Mouse (Mus musculus) retina, postnatal 1 day (tissue): ENCODE results near the gene Gm5622.
"Not testable (repeated sequence)": the region's sequence is repeated elsewhere in the genome, so short reads cannot be mapped to it uniquely, and the experiment has no call there.

Source experiments
- DNase-seq: peaks from one replicate; pipeline ENCODE4 v3.0.0-alpha.2; 2012

The Gm5622 gene

DNA sequence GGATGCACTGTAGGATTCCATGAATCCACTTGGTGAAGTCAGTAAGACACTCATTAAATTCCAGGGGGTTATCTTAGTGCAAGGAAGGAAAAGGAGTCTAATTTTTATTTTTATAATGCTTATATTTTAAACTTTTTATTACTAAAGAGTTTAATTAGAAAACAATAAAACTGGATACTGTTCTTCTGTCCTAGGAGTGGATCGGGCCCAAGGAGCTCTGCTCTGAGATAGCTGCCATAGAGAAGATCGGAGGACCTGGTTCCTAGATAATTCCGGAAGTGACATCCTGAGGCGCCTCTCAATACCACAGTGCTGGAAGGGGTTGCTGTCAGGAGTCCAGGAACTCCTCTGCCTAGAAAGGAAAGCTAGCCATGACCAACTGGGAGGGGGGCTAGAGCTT, at the start of gene Gm5622:
Gm5622 (plus strand) TSS at position 301 of the 400 bp plus-strand sequence.
- DNase-seq, result no peak

DNA sequence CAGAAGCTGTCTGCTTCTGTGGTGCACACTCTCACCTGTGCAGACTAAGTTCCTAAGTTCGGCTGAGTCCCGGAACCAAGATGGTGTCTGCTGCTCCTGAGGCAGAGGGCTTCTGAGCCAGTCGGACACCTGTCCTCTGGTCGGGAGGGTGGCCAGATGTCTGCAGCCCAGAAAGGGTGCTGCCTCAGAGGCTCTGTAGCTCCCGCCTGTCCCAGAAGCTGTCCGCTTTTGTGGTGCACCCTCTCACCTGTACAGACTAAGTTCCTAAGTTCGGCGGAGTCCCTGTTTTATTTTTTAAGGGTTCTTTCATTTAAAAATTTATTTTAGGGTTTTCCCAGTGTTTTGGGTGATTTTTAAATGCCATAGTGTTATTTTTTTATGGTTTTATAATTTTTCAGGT, 45.2 kb upstream of the Gm5622 start:
- DNase-seq, result no peak

DNA sequence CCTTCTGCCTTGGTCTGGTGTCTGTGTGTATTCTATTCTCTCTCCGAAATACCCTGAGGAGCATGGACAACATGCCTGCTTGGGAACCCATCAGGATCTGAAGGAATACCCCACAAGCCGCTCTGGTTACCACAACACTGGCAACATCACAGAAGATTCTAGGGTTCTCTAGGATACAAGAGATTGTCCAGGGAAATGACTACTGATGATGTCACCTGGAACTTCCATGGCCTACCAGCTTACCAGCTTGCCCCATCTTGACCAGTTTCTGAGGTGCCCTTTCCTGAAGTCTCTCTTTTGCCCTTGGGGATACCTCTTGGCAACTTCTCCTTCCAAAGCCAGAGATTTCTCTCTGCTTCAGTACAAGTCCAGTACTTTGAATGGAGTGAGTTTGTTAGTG, 21.4 kb downstream of the Gm5622 start, which contains the start of gene Gm17175:
Gm17175 (minus strand) TSS at position 101 of the 400 bp plus-strand sequence.
- DNase-seq, result not testable (repeated sequence)

GRCm38 (mm10) chr14:51592039-51592438, 39.4 kb downstream of the Gm5622 start, which contains the start of gene Gm17174:
TSS of gene Gm17174 (minus strand) at chr14:51592139.
- DNase-seq, result not testable (repeated sequence)

DNA sequence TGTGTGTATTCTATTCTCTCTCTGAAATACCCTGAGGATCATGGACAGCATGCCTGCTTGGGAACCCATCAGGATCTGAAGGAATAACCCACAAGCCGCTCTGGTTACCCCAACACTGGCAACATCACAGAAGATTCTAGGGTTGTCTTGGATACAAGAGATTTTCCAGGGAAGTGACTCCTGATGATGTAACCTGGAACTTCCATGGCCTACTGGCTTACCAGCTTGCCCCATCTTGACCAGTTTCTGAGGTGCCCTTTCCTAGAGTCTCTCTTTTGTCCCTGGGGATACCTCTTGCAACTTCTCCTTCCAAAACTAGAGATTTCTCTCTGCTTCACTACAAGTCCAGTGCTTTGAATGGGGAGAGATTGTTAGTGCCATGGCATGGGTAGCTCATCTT, 58.6 kb downstream of the Gm5622 start, which contains the start of gene Gm17078:
Gm17078 (minus strand) TSS at position 101 of the 400 bp plus-strand sequence.
- no peak for DNase-seq

GRCm38 (mm10) chr14:51632426-51632825, 79.8 kb downstream of the Gm5622 start:
- not testable (repeated sequence) for DNase-seq

DNA sequence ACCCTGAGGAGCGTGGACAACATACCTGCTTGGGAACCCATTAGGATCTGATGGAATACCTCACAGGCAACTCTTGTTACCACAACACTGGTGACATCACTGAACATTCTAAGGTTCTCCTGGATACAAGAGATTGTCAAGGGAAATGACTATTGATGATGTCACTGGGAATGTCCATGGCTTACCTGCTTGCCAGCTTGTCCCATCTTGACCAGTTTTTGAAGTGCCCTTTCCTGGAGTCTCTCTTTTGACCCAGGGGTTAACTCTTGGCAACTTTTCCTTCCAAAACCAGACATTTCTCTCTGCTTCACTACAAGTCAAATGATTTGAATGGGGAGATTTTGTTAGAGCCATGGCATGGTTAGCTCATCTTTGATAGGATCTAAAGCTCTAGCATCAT, 83.0 kb downstream of the Gm5622 start, which contains the start of gene Gm4181:
Gm4181 (minus strand) TSS at position 101 of the 400 bp plus-strand sequence.
- DNase-seq, result not testable (repeated sequence)

- DNase-seq, result no peak
Observed at GRCm38 (mm10) chr14:51677269-51677668, 124.7 kb downstream of the Gm5622 start.

DNA sequence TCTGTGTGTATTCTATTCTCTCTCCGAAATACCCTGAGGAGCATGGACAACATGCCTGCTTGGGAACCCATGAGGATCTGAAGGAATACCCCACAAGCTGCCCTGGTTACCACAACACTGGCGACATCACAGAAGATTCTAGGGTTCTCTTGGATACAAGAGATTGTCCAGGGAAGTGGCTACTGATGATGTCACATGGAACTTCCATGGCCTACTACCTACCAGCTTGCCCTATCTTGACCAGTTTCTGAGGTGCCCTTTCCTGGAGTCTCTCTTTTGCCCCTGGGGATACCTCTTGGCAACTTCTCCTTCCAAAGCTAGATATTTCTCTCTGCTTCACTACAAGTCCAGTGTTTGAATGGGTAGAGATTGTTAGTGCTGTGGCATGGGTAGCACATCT, 142.8 kb downstream of the Gm5622 start, which contains the start of gene Gm17079:
Gm17079 (minus strand) TSS at position 101 of the 400 bp plus-strand sequence.
- not testable (repeated sequence) for DNase-seq
